Mouse (Mus musculus): ENCODE results near the gene Olfr866. TPM values are rescaled to one million over a fixed set of nuclear protein-coding genes. Genes with fewer than 3 reads are reported as not detected.

Gene Olfr866
- total and polyA plus RNA-seq, 3 experiments = not detected

- no peak overlapping the region for H3K27ac ChIP-seq (ENCODE audit: insufficient read depth, low read depth)
- in situ Hi-C loops (cut with MboI; ENCODE audit: low pct_ligation_motif_present, low pct_unique_long_range_greater_than_20kb, low sequenced_read_pairs) (no loop called here), dilution Hi-C loops (cut with MboI; ENCODE audit: extremely low pct_ligation_motif_present, extremely low pct_unique_long_range_greater_than_20kb, low sequenced_read_pairs) (no loop called here)
- no peak for DNase-seq (ENCODE audit: extremely low read depth)
- no peak overlapping the region for H3K9ac ChIP-seq (ENCODE audit: insufficient read depth, low read depth)
- no peaks in the 10 kb centered on the region for H3K36me3 ChIP-seq (replicated peaks in 1 of 2; ENCODE audit: control insufficient read depth in 1 of 2, insufficient read depth in 1 of 2, low read length in 1 of 2)
- peaks cover 3 to 9% of the 10 kb centered on the region in 2 experiments; a peak in 3 of 4 replicates for H3K4me1 ChIP-seq (ENCODE audit: control insufficient read depth in 1 of 2, insufficient read depth in 2 of 2)
- H3K4me2 ChIP-seq (ENCODE audit: insufficient read depth, low read depth, poor library complexity, severe bottlenecking) = no peak overlapping the region
- TF ChIP-seq MAFK (IDR thresholded peaks at IDR 0.05; ENCODE audit: insufficient replicate concordance, low read length) (no peak), TBP (conservative IDR thresholded peaks at IDR 0.05; ENCODE audit: low read depth, low read length) (no peak), E2F4 (IDR thresholded peaks at IDR 0.05; ENCODE audit: insufficient replicate concordance, low read depth, low read length) (no peak), ELF1 (IDR thresholded peaks at IDR 0.05; ENCODE audit: low read depth, low read length) (no peak), HCFC1 (IDR thresholded peaks at IDR 0.05; ENCODE audit: low read depth, low read length) (no peak), ZKSCAN1 (IDR thresholded peaks at IDR 0.05; ENCODE audit: borderline replicate concordance, low read depth, low read length) (no peak), KAT2A (IDR thresholded peaks at IDR 0.05; ENCODE audit: insufficient replicate concordance, low read length) (no peak), ZNF384 (IDR thresholded peaks at IDR 0.05; ENCODE audit: low read depth, low read length) (no peak), TCF12 (IDR thresholded peaks at IDR 0.05; ENCODE audit: low read depth, low read length) (no peak), NELFE (IDR thresholded peaks at IDR 0.05; ENCODE audit: low read depth, low read length) (no peak)
- no peak overlapping the region for H3K4me3 ChIP-seq (replicated peaks in 1 of 3; ENCODE audit: low read depth in 2 of 3, low read length in 2 of 3, poor library complexity in 1 of 3)
- H3K79me2 ChIP-seq (replicated peaks; ENCODE audit: control insufficient read depth, extremely low read depth, insufficient read depth, poor library complexity, severe bottlenecking) = no peaks in the 10 kb centered on the region
- H3K27me3 ChIP-seq (replicated peaks) = no peaks in the 10 kb centered on the region
- no peaks in the 10 kb centered on the region for H3K9me3 ChIP-seq (replicated peaks; ENCODE audit: low read length)
Observed at GRCm38 (mm10) chr9:20071291-20071690, 43.5 kb upstream of the Olfr866 start.

GRCm38 (mm10) chr9:20070236-20070635 is 42.4 kb upstream of the Olfr866 start:
- dilution Hi-C loops (cut with MboI; ENCODE audit: extremely low pct_ligation_motif_present, extremely low pct_unique_long_range_greater_than_20kb, low sequenced_read_pairs) (no loop called here), in situ Hi-C loops (cut with MboI; ENCODE audit: low pct_ligation_motif_present, low pct_unique_long_range_greater_than_20kb, low sequenced_read_pairs) (no loop called here)
- Histone ChIP-seq H3K36me3 (replicated peaks in 1 of 2; ENCODE audit: control insufficient read depth in 1 of 2, insufficient read depth in 1 of 2, low read length in 1 of 2) (no peaks in the 10 kb centered on the region), H3K27ac (ENCODE audit: insufficient read depth, low read depth) (no peak overlapping the region), H3K79me2 (replicated peaks; ENCODE audit: control insufficient read depth, extremely low read depth, insufficient read depth, poor library complexity, severe bottlenecking) (no peaks in the 10 kb centered on the region), H3K9me3 (replicated peaks; ENCODE audit: low read length) (no peaks in the 10 kb centered on the region), H3K4me3 (replicated peaks in 1 of 3; ENCODE audit: low read depth in 2 of 3, low read length in 2 of 3, poor library complexity in 1 of 3) (no peak overlapping the region), H3K9ac (ENCODE audit: insufficient read depth, low read depth) (no peak overlapping the region), H3K4me2 (ENCODE audit: insufficient read depth, low read depth, poor library complexity, severe bottlenecking) (no peak overlapping the region), H3K27me3 (replicated peaks) (no peaks in the 10 kb centered on the region), H3K4me1 (ENCODE audit: control insufficient read depth in 1 of 2, insufficient read depth in 2 of 2) (peaks cover 3 to 9% of the 10 kb centered on the region in 2 experiments; a peak in 3 of 4 replicates)
- no peak for DNase-seq (ENCODE audit: extremely low read depth)
- TF ChIP-seq HCFC1 (IDR thresholded peaks at IDR 0.05; ENCODE audit: low read depth, low read length) (no peak), PAX5 (IDR thresholded peaks at IDR 0.05; ENCODE audit: low read length) (no peak), POLR2AphosphoS2 (IDR thresholded peaks at IDR 0.05; ENCODE audit: low read depth, low read length) (no peak), JUN (IDR thresholded peaks at IDR 0.05; ENCODE audit: insufficient read depth, low read depth, low read length) (no peak), ZNF384 (IDR thresholded peaks at IDR 0.05; ENCODE audit: low read depth, low read length) (no peak), BHLHE40 (IDR thresholded peaks at IDR 0.05; ENCODE audit: low read depth, low read length) (no peak)

GRCm38 (mm10) chr9:20057462-20057861 is 29.6 kb upstream of the Olfr866 start, which contains the start of gene Olfr867:
TSS of gene Olfr867 (minus strand) at chr9:20057562.
- Histone ChIP-seq H3K27me3 (replicated peaks) (no peaks in the 10 kb centered on the region), H3K9me3 (replicated peaks; ENCODE audit: low read length) (no peaks in the 10 kb centered on the region), H3K9ac (ENCODE audit: insufficient read depth, low read depth) (no peak within 1 kb of the TSS), H3K79me2 (replicated peaks; ENCODE audit: control insufficient read depth, extremely low read depth, insufficient read depth, poor library complexity, severe bottlenecking) (no peaks in the 10 kb centered on the region), H3K4me3 (replicated peaks in 1 of 3; ENCODE audit: low read depth in 2 of 3, low read length in 2 of 3, poor library complexity in 1 of 3) (no peak within 1 kb of the TSS), H3K36me3 (replicated peaks in 1 of 2; ENCODE audit: control insufficient read depth in 1 of 2, insufficient read depth in 1 of 2, low read length in 1 of 2) (no peaks in the 10 kb centered on the region), H3K4me1 (ENCODE audit: control insufficient read depth in 1 of 2, insufficient read depth in 2 of 2) (no peaks in the 10 kb centered on the region), H3K27ac (ENCODE audit: insufficient read depth, low read depth) (no peak within 1 kb of the TSS), H3K4me2 (ENCODE audit: insufficient read depth, low read depth, poor library complexity, severe bottlenecking) (no peak within 1 kb of the TSS)
- DNase-seq (ENCODE audit: extremely low read depth) = no peak
- in situ Hi-C loops (cut with MboI; ENCODE audit: low pct_ligation_motif_present, low pct_unique_long_range_greater_than_20kb, low sequenced_read_pairs) = no loop called here
- dilution Hi-C loops (cut with MboI; ENCODE audit: extremely low pct_ligation_motif_present, extremely low pct_unique_long_range_greater_than_20kb, low sequenced_read_pairs) = no loop called here
- TF ChIP-seq GABPA (IDR thresholded peaks at IDR 0.05; ENCODE audit: insufficient replicate concordance, low read depth, low read length) = no peak
- no peak for TF ChIP-seq BHLHE40 (IDR thresholded peaks at IDR 0.05; ENCODE audit: low read depth, low read length)

All from CH12.LX (cell line).